Mouse (Mus musculus): ENCODE data around the gene Gm1043. TPM values are rescaled to one million over a fixed set of nuclear protein-coding genes. Genes with fewer than 3 reads are reported as not detected.

The Gm1043 gene
- polyA plus RNA-seq, 1 experiment = not detected

DNA sequence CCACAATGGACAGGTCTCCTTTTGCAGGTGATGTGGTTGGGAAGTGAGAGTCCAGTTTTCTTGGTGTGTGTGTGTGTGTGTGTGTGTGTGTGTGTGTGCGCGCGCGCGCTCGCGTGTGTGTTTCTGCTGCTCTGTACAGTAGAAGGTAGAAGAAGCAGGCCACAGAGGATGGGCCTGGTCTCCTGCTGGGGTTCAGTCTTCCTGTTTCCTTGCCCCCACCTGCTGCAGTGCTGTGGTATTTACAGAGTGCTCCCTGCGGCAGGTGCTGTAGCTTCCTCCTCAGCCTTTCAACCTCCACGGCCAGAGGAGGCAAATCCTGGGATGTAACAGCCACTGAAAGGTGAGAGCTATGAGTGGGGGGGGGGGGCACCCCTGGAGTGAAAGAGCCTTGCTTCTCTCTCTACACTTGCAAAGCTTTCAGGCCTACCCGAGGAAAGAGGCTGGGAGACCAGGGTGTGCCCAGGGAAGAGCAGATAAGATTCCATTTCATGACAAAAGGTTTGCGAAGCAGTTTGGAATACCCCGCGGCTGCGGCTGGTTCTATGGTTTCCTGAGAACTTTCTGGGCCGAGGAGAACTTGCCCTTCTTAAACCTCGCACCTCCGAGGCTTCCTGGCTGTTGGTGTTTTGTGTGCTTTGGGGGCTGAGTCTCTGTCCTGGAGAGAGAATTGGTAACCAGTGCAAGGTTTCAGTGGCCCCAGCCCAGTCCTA lies 37.8 kb upstream of the Gm1043 start:
- Histone ChIP-seq H3K4me1 (ENCODE audit: control insufficient read depth, insufficient read depth, low read length) (peaks cover 37% of the 10 kb centered on the region), H3K4me3 (ENCODE audit: insufficient read depth, low read depth, low read length) (no peak overlapping the region), H3K27ac (ENCODE audit: insufficient read depth, low read depth, low read length) (peak overlapping the region; percentile 78)
- TF ChIP-seq POLR2A (IDR thresholded peaks at IDR 0.05; ENCODE audit: insufficient read depth, low read depth, low read length) (no peak), CTCF (IDR thresholded peaks at IDR 0.05; ENCODE audit: insufficient read depth, low read depth, low read length) (no peak)
- WGBS = 70% methylated on average over 17 of the region's 17 CpGs

DNA sequence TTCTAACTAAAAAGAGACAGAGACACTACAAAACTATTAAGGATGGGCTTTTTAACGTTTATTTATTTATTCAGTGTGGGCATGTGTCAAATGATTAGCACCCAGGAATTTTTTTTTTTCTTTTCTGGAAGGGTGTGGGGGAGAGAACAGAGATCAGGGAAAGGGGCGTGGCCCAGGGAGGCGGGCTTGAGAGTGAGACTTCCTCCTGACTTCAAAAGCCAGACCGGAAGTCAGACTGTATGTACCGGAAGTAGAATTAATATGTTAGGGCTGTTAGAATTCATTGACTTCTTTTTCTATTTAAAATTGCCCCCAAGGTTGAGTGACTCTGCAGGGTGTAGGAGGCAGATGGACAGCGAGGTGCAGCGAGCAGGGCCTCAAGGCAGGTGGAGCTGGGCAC lies 37.2 kb upstream of the Gm1043 start:
- WGBS = 68% methylated on average over 7 of the region's 7 CpGs
- Histone ChIP-seq H3K4me3 (ENCODE audit: insufficient read depth, low read depth, low read length) (no peak overlapping the region), H3K27ac (ENCODE audit: insufficient read depth, low read depth, low read length) (no peak overlapping the region), H3K4me1 (ENCODE audit: control insufficient read depth, insufficient read depth, low read length) (peaks cover 39% of the 10 kb centered on the region)
- no peak for TF ChIP-seq POLR2A (IDR thresholded peaks at IDR 0.05; ENCODE audit: insufficient read depth, low read depth, low read length)
- TF ChIP-seq CTCF (IDR thresholded peaks at IDR 0.05; ENCODE audit: insufficient read depth, low read depth, low read length) = no peak

DNA sequence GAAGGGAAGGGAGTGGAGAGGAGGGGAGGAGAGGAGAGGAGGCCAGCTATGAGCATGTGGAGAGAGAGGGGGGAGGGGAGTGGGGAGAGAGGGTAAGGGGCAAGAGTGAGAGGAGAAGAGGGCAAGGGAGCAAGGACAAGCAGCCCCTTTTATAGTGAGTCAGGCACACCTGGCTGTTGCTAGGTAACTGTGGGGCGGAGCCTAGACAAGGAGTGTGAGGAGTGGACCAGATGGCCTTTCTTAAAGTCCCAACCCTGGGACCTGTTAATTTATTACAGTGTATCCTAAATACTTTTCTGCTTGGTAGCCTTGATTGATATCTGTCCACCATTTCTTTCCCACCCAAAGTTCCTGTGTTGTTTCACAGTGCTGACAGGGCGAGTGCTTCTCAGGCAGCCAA lies 36.1 kb upstream of the Gm1043 start:
- WGBS = 90% methylated on average over 2 of the region's 2 CpGs
- peaks cover 40% of the 10 kb centered on the region for H3K4me1 ChIP-seq (ENCODE audit: control insufficient read depth, insufficient read depth, low read length)
- no peak for TF ChIP-seq CTCF (IDR thresholded peaks at IDR 0.05; ENCODE audit: insufficient read depth, low read depth, low read length)
- TF ChIP-seq POLR2A (IDR thresholded peaks at IDR 0.05; ENCODE audit: insufficient read depth, low read depth, low read length) = no peak
- H3K4me3 ChIP-seq (ENCODE audit: insufficient read depth, low read depth, low read length) = no peak overlapping the region
- no peak overlapping the region for H3K27ac ChIP-seq (ENCODE audit: insufficient read depth, low read depth, low read length)

DNA sequence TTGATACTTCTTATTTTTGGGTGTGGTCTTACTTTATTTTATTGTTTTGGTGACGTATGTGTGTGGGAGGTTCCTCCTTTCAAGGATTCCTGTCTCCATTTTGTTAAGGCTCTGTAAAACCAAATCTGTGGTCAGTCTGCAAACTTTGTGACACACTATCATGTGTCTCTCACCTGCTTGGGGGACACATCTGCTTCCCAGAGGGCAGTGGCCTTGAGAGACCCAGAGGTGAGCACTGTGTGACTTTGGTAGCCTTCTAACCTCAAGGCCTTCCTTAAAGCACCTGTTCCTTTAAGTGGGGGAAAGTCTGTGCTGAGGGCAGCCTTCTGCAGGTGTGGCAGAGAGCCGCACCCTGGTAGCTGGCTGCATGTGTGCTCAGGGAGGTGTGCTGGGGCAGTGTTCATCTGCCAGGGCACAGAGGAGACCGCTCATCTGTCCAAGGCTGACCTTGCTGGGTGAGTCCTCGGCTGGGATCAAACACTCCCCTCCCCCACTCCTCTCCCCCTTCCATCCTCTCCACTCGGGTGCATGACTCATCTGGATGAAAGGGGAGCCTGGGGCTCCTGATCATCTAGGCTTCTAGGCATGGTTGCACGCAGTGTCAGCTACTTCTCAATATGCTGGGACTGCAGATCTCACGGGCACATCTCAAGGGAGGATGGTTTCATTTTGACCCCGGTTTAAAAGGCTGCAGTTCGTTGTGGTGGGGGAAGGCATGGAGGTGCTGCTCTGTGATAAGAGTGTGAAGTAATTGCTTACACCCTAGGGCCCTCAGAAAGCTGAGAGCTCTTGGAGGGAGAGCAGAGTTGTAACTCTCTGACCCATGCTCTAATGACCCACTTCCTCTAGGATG lies 34.4 kb upstream of the Gm1043 start:
- WGBS = 37% methylated on average over 9 of the region's 9 CpGs
- TF ChIP-seq POLR2A (IDR thresholded peaks at IDR 0.05; ENCODE audit: insufficient read depth, low read depth, low read length) (no peak), CTCF (IDR thresholded peaks at IDR 0.05; ENCODE audit: insufficient read depth, low read depth, low read length) (no peak)
- peak overlapping the region; percentile 16 for H3K27ac ChIP-seq (ENCODE audit: insufficient read depth, low read depth, low read length)

DNA sequence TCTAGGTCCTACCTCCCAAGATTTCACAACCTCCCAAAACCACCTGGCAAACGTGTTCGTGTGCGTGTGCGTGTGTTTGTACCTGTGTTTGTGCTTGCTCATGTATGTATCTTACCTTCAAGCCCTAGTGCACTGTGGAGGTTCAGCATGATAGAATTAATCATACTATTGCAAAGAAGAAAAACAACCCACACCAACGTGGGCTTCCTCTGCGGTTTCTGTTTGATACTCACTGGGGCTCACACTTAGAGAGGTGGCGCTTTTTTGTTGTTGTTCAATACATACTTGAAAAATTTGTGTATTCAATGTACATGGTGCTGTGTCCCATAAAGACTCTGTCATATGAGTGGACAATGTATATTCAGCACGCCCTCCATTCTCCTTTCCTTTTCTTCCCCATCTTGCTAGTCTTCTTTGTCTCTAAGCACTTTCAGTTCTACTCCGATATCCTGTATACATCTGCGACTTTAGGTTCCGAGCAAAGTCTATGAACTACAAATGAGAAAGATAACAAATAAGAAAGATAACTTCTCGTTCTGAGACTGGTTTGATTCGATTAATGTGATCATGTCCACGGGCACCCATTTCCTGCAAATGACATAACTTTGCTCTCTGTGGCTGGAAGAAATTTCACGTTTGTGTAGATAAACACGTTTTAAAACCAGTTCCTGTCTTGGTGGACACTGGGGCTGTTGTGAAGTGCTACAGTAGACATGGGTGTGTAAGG lies 33.6 kb upstream of the Gm1043 start:
- peaks cover 36% of the 10 kb centered on the region for H3K4me1 ChIP-seq (ENCODE audit: control insufficient read depth, insufficient read depth, low read length)
- H3K4me3 ChIP-seq (ENCODE audit: insufficient read depth, low read depth, low read length) = no peak overlapping the region; the same call in 1 of the 2 replicates
- H3K27ac ChIP-seq (ENCODE audit: insufficient read depth, low read depth, low read length) = no peak overlapping the region
- no peak for TF ChIP-seq POLR2A (IDR thresholded peaks at IDR 0.05; ENCODE audit: insufficient read depth, low read depth, low read length)
- no peak for TF ChIP-seq CTCF (IDR thresholded peaks at IDR 0.05; ENCODE audit: insufficient read depth, low read depth, low read length)
- 86% methylated on average over 16 of the region's 16 CpGs for WGBS

More for the DNA sequence above, 34.4 kb upstream of the Gm1043 start:
- Histone ChIP-seq H3K4me3 (ENCODE audit: insufficient read depth, low read depth, low read length) (peak overlapping the region; percentile 11; the same call in 1 of the 2 replicates), H3K4me1 (ENCODE audit: control insufficient read depth, insufficient read depth, low read length) (peaks cover 36% of the 10 kb centered on the region)

DNA sequence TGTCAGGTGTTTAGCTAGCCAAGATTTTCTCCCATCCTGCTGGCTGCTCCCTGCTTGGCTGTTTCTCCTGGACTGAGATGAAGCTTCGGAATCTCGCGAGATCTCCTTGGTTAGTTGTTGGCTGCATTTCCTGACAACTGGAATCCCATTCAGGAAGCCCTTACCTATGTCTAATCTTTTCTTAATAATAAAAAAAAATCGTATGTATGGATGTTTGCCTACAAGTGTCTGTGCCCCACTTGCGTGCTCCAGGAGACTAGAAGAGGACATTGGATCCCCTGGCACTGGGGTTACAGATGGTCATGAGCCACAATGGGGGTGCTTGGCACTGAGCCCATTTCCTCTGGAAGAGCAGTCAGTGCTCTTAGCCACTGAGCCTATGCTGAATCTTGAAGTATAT lies 32.3 kb upstream of the Gm1043 start:
- H3K4me3 ChIP-seq (ENCODE audit: insufficient read depth, low read depth, low read length) = no peak overlapping the region
- H3K4me1 ChIP-seq (ENCODE audit: control insufficient read depth, insufficient read depth, low read length) = peaks cover 32% of the 10 kb centered on the region
- no peak overlapping the region for H3K27ac ChIP-seq (ENCODE audit: insufficient read depth, low read depth, low read length)
- TF ChIP-seq POLR2A (IDR thresholded peaks at IDR 0.05; ENCODE audit: insufficient read depth, low read depth, low read length) (no peak), CTCF (IDR thresholded peaks at IDR 0.05; ENCODE audit: insufficient read depth, low read depth, low read length) (no peak)
- WGBS = 71% methylated on average over 5 of the region's 5 CpGs

DNA sequence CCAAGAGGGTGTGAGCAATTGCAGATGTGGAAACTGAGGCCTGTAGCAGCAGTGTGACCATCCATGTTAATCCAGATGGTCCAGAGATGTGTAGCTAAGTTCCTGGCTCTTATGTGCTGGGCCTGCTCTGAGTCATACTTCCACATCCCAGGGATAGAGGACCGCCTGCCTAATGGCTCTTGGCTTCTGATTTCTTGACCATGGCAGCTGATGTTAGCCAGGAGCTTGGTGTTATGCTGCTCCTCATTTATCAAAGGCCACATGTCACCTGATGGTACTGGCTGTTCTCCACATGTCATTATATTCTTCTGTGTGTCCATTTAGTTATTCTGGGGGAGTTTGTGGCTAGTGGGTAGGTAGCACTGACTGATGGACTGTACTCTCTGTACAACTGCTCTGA lies 29.4 kb upstream of the Gm1043 start:
- 91% methylated on average over 1 of the region's 1 CpGs for WGBS
- Histone ChIP-seq H3K27ac (ENCODE audit: insufficient read depth, low read depth, low read length) (no peak overlapping the region), H3K4me1 (ENCODE audit: control insufficient read depth, insufficient read depth, low read length) (peaks cover 18% of the 10 kb centered on the region), H3K4me3 (ENCODE audit: insufficient read depth, low read depth, low read length) (no peak overlapping the region)
- TF ChIP-seq CTCF (IDR thresholded peaks at IDR 0.05; ENCODE audit: insufficient read depth, low read depth, low read length) (no peak), POLR2A (IDR thresholded peaks at IDR 0.05; ENCODE audit: insufficient read depth, low read depth, low read length) (no peak)

DNA sequence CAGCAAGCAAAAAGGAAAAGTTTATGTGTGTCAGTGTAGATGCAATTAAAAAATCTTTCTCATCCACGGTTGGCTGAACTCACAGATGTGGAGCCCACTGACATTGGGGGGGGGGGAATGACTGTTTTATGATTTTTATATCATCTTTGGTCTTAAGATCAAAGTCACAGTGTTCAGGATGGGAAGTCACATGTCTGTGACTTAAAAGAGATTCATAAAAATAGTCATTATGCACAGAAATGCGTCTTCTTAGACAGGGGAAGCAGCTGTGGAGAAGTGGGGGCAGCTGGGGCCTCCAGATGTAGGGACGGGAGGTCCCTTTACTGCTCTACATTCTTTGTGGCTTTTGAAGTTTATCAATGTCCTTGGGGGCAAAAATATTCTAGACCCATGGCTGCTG lies 28.7 kb upstream of the Gm1043 start:
- peaks cover 15% of the 10 kb centered on the region for H3K4me1 ChIP-seq (ENCODE audit: control insufficient read depth, insufficient read depth, low read length)
- no peak overlapping the region for H3K27ac ChIP-seq (ENCODE audit: insufficient read depth, low read depth, low read length)
- no peak overlapping the region for H3K4me3 ChIP-seq (ENCODE audit: insufficient read depth, low read depth, low read length)
- 69% methylated on average over 3 of the region's 3 CpGs for WGBS
- no peak for TF ChIP-seq CTCF (IDR thresholded peaks at IDR 0.05; ENCODE audit: insufficient read depth, low read depth, low read length)
- TF ChIP-seq POLR2A (IDR thresholded peaks at IDR 0.05; ENCODE audit: insufficient read depth, low read depth, low read length) = no peak
